Mouse (Mus musculus): ENCODE measurements around the gene Fam71e1.

The Fam71e1 gene

GRCm38 (mm10) chr7:44495992-44496770 is at the start of gene Fam71e1, which contains the start of gene Emc10:
Gene Fam71e1 (plus strand): TSS chr7:44496581.
Gene Emc10 (minus strand): TSS chr7:44496529.
- DNase-seq (ENCODE audit: extremely low read depth, insufficient read length, low spot score), result peak; percentile 97

GRCm38 (mm10) chr7:44453256-44453655 is 43.1 kb upstream of the Fam71e1 start:
- DNase-seq (ENCODE audit: extremely low read depth, insufficient read length, low spot score), result peak; percentile 47

GRCm38 (mm10) chr7:44456302-44456701 is 40.1 kb upstream of the Fam71e1 start:
- DNase-seq (ENCODE audit: extremely low read depth, insufficient read length, low spot score), result no peak

- DNase-seq (ENCODE audit: extremely low read depth, insufficient read length, low spot score), result no peak
These were observed 36.3 kb upstream of the Fam71e1 start for GRCm38 (mm10) chr7:44460067-44460466.

GRCm38 (mm10) chr7:44460767-44461502 is 35.4 kb upstream of the Fam71e1 start:
- no peak for DNase-seq (ENCODE audit: extremely low read depth, insufficient read length, low spot score)

- DNase-seq (ENCODE audit: extremely low read depth, insufficient read length, low spot score), result no peak
These were observed 34.7 kb upstream of the Fam71e1 start for GRCm38 (mm10) chr7:44461503-44462217.

- DNase-seq (ENCODE audit: extremely low read depth, insufficient read length, low spot score), result no peak
These were observed 33.9 kb upstream of the Fam71e1 start for GRCm38 (mm10) chr7:44462218-44463055.

GRCm38 (mm10) chr7:44463056-44463425 is 33.3 kb upstream of the Fam71e1 start:
- no peak for DNase-seq (ENCODE audit: extremely low read depth, insufficient read length, low spot score)

- no peak for DNase-seq (ENCODE audit: extremely low read depth, insufficient read length, low spot score)
These were observed 32.7 kb upstream of the Fam71e1 start for GRCm38 (mm10) chr7:44463556-44464225.

- no peak for DNase-seq (ENCODE audit: extremely low read depth, insufficient read length, low spot score)
These were observed 31.9 kb upstream of the Fam71e1 start for GRCm38 (mm10) chr7:44464511-44464910.

- DNase-seq (ENCODE audit: extremely low read depth, insufficient read length, low spot score), result no peak
These were observed 31.3 kb upstream of the Fam71e1 start, which contains the start of gene Aspdh for GRCm38 (mm10) chr7:44465111-44465510. Gene Aspdh (plus strand): TSS chr7:44465391.

GRCm38 (mm10) chr7:44466006-44466887 is 30.1 kb upstream of the Fam71e1 start:
- no peak for DNase-seq (ENCODE audit: extremely low read depth, insufficient read length, low spot score)

GRCm38 (mm10) chr7:44466888-44467311 is 29.5 kb upstream of the Fam71e1 start:
- DNase-seq (ENCODE audit: extremely low read depth, insufficient read length, low spot score), result no peak

GRCm38 (mm10) chr7:44467811-44468411 is 28.5 kb upstream of the Fam71e1 start, which contains the start of gene Josd2:
Gene Josd2 (plus strand): TSS chr7:44467980.
- DNase-seq (ENCODE audit: extremely low read depth, insufficient read length, low spot score), result peak; percentile 92

GRCm38 (mm10) chr7:44468644-44469285 is 27.6 kb upstream of the Fam71e1 start:
- no peak for DNase-seq (ENCODE audit: extremely low read depth, insufficient read length, low spot score)

- no peak for DNase-seq (ENCODE audit: extremely low read depth, insufficient read length, low spot score)
These were observed 26.4 kb upstream of the Fam71e1 start for GRCm38 (mm10) chr7:44469677-44470675.

Data from 3134 (cell line).